12 mouse cellular contexts compared by ENCODE assay signal in genomic region chr11:96873601-96874140, GRCm38 (mm10). TPM values are rescaled to one million over a fixed set of nuclear protein-coding genes. Genes with fewer than 3 reads are reported as not detected.
DNase-seq lines count a peak whose midpoint lies in the region; ATAC-seq and TF ChIP-seq lines count a peak whose summit lies in the region.
"Had no signal": no experiment of that assay in that cellular context is flagged by ENCODE, and none has a peak within 500 bp of the region (broad histone marks: within the 10 kb centered on the region; RNA-seq: fewer than 3 reads in every experiment).

No protein-coding gene starts in this region.

- 4% methylated on average over 11 of the region's 11 CpGs for WGBS in midbrain, embryonic 13.5 days

- peaks cover 4% of the 10 kb centered on the region for H3K4me1 ChIP-seq in ES-Bruce4 (ENCODE audit: control insufficient read depth, insufficient read depth, low read length)
- H3K4me1 ChIP-seq in midbrain, embryonic 13.5 days (replicated peaks) = peaks cover 69% of the 10 kb centered on the region

- peak overlapping the region; percentile 40 for H3K4me2 ChIP-seq in midbrain, embryonic 13.5 days (replicated peaks)
- H3K4me2 ChIP-seq: stomach, embryonic 15.5 days had no signal

- no peak for ATAC-seq in midbrain, embryonic 13.5 days

- TF ChIP-seq CTCF in ES-Bruce4 (IDR thresholded peaks at IDR 0.05; ENCODE audit: low read depth, low read length) = no peak

- H3K27me3 ChIP-seq in ES-Bruce4 (ENCODE audit: control insufficient read depth, insufficient read depth, low read length, poor library complexity, severe bottlenecking) = no peaks in the 10 kb centered on the region
- no peaks in the 10 kb centered on the region for H3K27me3 ChIP-seq in midbrain, embryonic 13.5 days
- H3K27me3 ChIP-seq: stomach, embryonic 15.5 days had no signal

- H3K9me3 ChIP-seq in ES-Bruce4 (replicated peaks; ENCODE audit: control insufficient read depth, insufficient read depth, low read length, poor library complexity, severe bottlenecking) = no peaks in the 10 kb centered on the region
- no peaks in the 10 kb centered on the region for H3K9me3 ChIP-seq in midbrain, embryonic 13.5 days
- H3K9me3 ChIP-seq: heart, embryonic 13.5 days; stomach, embryonic 15.5 days had no signal

- no peaks in the 10 kb centered on the region for H3K36me3 ChIP-seq in ES-Bruce4 (ENCODE audit: control insufficient read depth, insufficient read depth, low read length, poor library complexity, severe bottlenecking)
- no peaks in the 10 kb centered on the region for H3K36me3 ChIP-seq in midbrain, embryonic 13.5 days
- H3K36me3 ChIP-seq: heart, embryonic 13.5 days; stomach, embryonic 15.5 days had no signal

- no peak overlapping the region for H3K27ac ChIP-seq in ES-Bruce4 (ENCODE audit: insufficient read depth, low read length)
- peak overlapping the region; percentile 100 for H3K27ac ChIP-seq in midbrain, embryonic 13.5 days
- H3K27ac ChIP-seq: heart, embryonic 13.5 days; stomach, embryonic 15.5 days had no signal

- intact Hi-C loops in gastrocnemius, postnatal 14 days (cut with DNase I; ENCODE audit: low total_unique reads) = no loop called here
- intact Hi-C loops in left cerebral cortex, postnatal 25 days (cut with DNase I) = no loop called here

- no peak overlapping the region for H3K4me3 ChIP-seq in ES-Bruce4 (ENCODE audit: low read depth, low read length)
- H3K4me3 ChIP-seq in midbrain, embryonic 13.5 days (replicated peaks) = no peak overlapping the region
- H3K4me3 ChIP-seq: heart, embryonic 13.5 days; stomach, embryonic 15.5 days had no signal

- TF ChIP-seq POLR2A in ES-Bruce4 (IDR thresholded peaks at IDR 0.05; ENCODE audit: insufficient read depth, low read length) = no peak

- DNase-seq in embryo, embryonic 11 days = peak; percentile 73
- DNase-seq in gastrocnemius, postnatal 14 days = peak; percentile 71
- DNase-seq in left cerebral cortex, postnatal 25 days (ENCODE audit: low spot score in 2 of 2) = no peak
- DNase-seq in kidney, postnatal 25 days = no peak
- no peak for DNase-seq in MN1 (ENCODE audit: low spot score)
- DNase-seq in B cell, adult 2 months = no peak
- DNase-seq: cerebellum, adult 2 months had no signal

- 0 out of 2 replicates have a peak overlapping the region, but pooled peaks have one; percentile 77 for H3K9ac ChIP-seq in ES-Bruce4 (ENCODE audit: low read depth, poor library complexity, severe bottlenecking)
- H3K9ac ChIP-seq in midbrain, embryonic 13.5 days (replicated peaks) = peak overlapping the region; percentile 50
- H3K9ac ChIP-seq: stomach, embryonic 15.5 days had no signal

- TF ChIP-seq EP300 in ES-Bruce4 (IDR thresholded peaks at IDR 0.05; ENCODE audit: insufficient read depth, low read depth, low read length) = no peak

RNA-seq across cellular contexts. Expression of gene Copz2, which starts 24.0 kb away (rescaled TPM):
- polyA plus RNA-seq in ES-Bruce4 (2011; ENCODE audit: insufficient read depth, insufficient read length, low read depth, missing spikeins) = 23.9 and 26.2 TPM in 2 replicates
- total RNA-seq in gastrocnemius, postnatal 14 days (2021) = 10 to 100 TPM; 28.3 to 36.3 TPM
- polyA plus RNA-seq in midbrain, embryonic 13.5 days (2015; fragmentation: Nextera tagmentation; extraction: Ambion mirVana) = 14.8 and 19.7 TPM in 2 replicates
- 1 to 10 TPM; 3.8 to 6.0 TPM for total RNA-seq in left cerebral cortex, postnatal 25 days (2021)

RNA-seq across cellular contexts. Expression of gene Cdk5rap3, which starts 42.6 kb away (rescaled TPM):
- polyA plus RNA-seq in ES-Bruce4 (2011; ENCODE audit: insufficient read depth, insufficient read length, low read depth, missing spikeins) = 93.3 and 109 TPM in 2 replicates
- 10 to 100 TPM; 26.5 to 30.0 TPM for total RNA-seq in gastrocnemius, postnatal 14 days (2021)
- 103 and 104 TPM in 2 replicates for polyA plus RNA-seq in midbrain, embryonic 13.5 days (2015; fragmentation: Nextera tagmentation; extraction: Ambion mirVana)
- 10 to 100 TPM; 28.1 to 32.3 TPM for total RNA-seq in left cerebral cortex, postnatal 25 days (2021)

RNA-seq across cellular contexts. Expression of gene Nfe2l1, which starts 43.9 kb away (rescaled TPM):
- polyA plus RNA-seq in ES-Bruce4 (2011; ENCODE audit: insufficient read depth, insufficient read length, low read depth, missing spikeins) = 181 and 194 TPM in 2 replicates
- 100 to 1,000 TPM; 241 to 268 TPM for total RNA-seq in gastrocnemius, postnatal 14 days (2021)
- 67.8 and 69.0 TPM in 2 replicates for polyA plus RNA-seq in midbrain, embryonic 13.5 days (2015; fragmentation: Nextera tagmentation; extraction: Ambion mirVana)
- total RNA-seq in left cerebral cortex, postnatal 25 days (2021) = 100 to 1,000 TPM; 258 to 264 TPM

RNA-seq across cellular contexts. Expression of gene Prr15l, which starts 54.2 kb away (rescaled TPM):
- polyA plus RNA-seq in ES-Bruce4 (2011; ENCODE audit: insufficient read depth, insufficient read length, low read depth, missing spikeins) = 10.9 and 11.1 TPM in 2 replicates
- not detected for total RNA-seq in gastrocnemius, postnatal 14 days (2021)
- 0.10 TPM in 1 of 2 replicates, not detected in the other for polyA plus RNA-seq in midbrain, embryonic 13.5 days (2015; fragmentation: Nextera tagmentation; extraction: Ambion mirVana)
- not detected for total RNA-seq in left cerebral cortex, postnatal 25 days (2021)
- total RNA-seq: layer of hippocampus, adult 8-10 months had no signal
- polyA plus RNA-seq: cerebellum, adult 2 months had no signal

Comparison
In these comparisons a context has a peak if more than half of its experiments do, and no peak if none do; other contexts are left out.
1. DNase-seq: peak in embryo, embryonic 11 days (single experiment) and gastrocnemius, postnatal 14 days (single experiment); none in left cerebral cortex, postnatal 25 days (0 of 2), kidney, postnatal 25 days (0 of 2), MN1 (single experiment) and B cell, adult 2 months (0 of 2).
2. RNA of gene Copz2, which starts 24.0 kb away (total RNA-seq): 28.3 to 36.3 TPM in gastrocnemius, postnatal 14 days; 3.8 to 6.0 TPM in left cerebral cortex, postnatal 25 days; every median in the first group is over 4 times any median in the second.